Mouse (Mus musculus): ENCODE results near the gene Rpp40.

Gene Rpp40

GRCm38 (mm10) chr13:35852851-35853575 lies 53.1 kb downstream of the Rpp40 start:
- DNase-seq (ENCODE audit: low spot score in 2 of 2), result no peak

GRCm38 (mm10) chr13:35851581-35851980 lies 54.6 kb downstream of the Rpp40 start:
- no peak for DNase-seq (ENCODE audit: low spot score in 2 of 2)

GRCm38 (mm10) chr13:35848694-35849093 lies 57.5 kb downstream of the Rpp40 start:
- DNase-seq (ENCODE audit: low spot score in 2 of 2), result no peak

- DNase-seq (ENCODE audit: low spot score in 2 of 2), result no peak
Observed at GRCm38 (mm10) chr13:35845306-35845705, 60.9 kb downstream of the Rpp40 start.
